Mouse (Mus musculus) C2C12 (cell line): ENCODE results near the gene Fhit.
"Not testable (repeated sequence)": the region's sequence is repeated elsewhere in the genome, so short reads cannot be mapped to it uniquely, and the experiment has no call there.

Experiments
- CEBPB ChIP-seq: IDR thresholded peaks from one replicate; pipeline ENCODE4 v1.6.1; 2011; ENCODE audit warnings: low read depth, mild to moderate bottlenecking, control low read depth, moderate library complexity
- CTCF ChIP-seq: IDR thresholded peaks from one replicate; pipeline ENCODE4 v1.5.1; 2011; ENCODE audit not compliant: control insufficient read depth, insufficient read depth, insufficient read length
- MYOG ChIP-seq: IDR thresholded peaks from one replicate; pipeline ENCODE4 v1.6.1; 2011; ENCODE audit not compliant: control insufficient read depth, insufficient read length; ENCODE audit errors: extremely low read depth
- USF1 ChIP-seq: IDR thresholded peaks from one replicate; pipeline ENCODE4 v1.6.1; 2011; ENCODE audit warnings: low read depth, mild to moderate bottlenecking, control low read depth, moderate library complexity

DNA sequence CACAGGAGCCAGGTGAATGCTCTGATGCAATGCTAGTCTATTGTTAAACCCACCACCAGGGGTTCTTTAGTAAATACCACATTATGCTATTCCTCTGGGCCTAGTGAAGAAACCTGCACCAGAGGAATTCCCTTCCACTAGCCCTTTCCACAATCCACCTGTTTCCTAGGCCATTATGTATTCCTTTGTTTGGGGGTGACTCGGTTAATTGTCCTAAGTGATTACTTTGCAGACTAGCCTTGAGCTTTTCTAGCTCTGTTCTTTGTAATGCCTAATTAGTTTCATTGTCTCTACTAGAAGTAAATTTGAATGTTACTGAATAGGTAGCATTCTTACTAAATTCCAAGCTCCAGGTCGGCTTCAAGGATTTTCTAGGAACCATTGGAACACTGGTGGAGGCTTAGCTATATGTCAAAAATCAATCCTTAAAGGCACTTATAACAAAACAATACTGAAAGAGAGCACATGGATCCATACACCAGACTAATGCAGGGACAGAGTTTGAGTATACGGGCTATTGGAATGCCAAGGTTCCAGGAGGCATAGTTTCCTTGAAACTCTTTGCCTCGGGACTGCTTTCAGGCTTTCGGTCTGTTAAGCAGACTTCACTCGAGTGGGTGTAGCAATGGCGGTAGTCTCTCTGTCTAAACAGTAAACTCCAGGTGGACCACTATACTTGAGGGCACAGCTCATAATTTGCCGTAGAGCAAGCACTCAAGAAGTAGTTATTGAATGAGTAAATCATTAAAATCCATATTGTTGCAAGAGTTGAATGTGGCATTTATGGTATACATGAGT is 122.1 kb downstream of the Fhit start:
- TF ChIP-seq MYOG, CTCF, USF1, CEBPB: not testable (repeated sequence)
